Mouse (Mus musculus) embryonic facial prominence, embryonic 15.5 days (tissue): ENCODE results near the gene Trcg1. TPM values are rescaled to one million over a fixed set of nuclear protein-coding genes. Genes with fewer than 3 reads are reported as not detected.

Experiments used
- ATAC-seq: fragments of 200-750 bp; cut with Nextera tagmentation; 2 replicates; pipeline ENCODE4 v1.8.0; 2017; ENCODE audit warnings: low read depth, moderate TSS enrichment; ENCODE audit not compliant: insufficient number of reproducible peaks, low FRiP score, low TSS enrichment
- H3K27ac ChIP-seq: fragments of 300-500 bp; sonication (generic); replicated peaks from 2 replicates; pipeline ENCODE4 v1.5.1; 2015; ENCODE audit warnings: mild to moderate bottlenecking, inconsistent platforms
- H3K27me3 ChIP-seq: fragments of 300-500 bp; sonication (generic); 2 replicates; pipeline ENCODE4 v1.6.1; 2015; ENCODE audit warnings: inconsistent platforms
- H3K36me3 ChIP-seq: fragments of 300-500 bp; sonication (generic); 2 replicates; pipeline ENCODE4 v1.6.1; 2015; ENCODE audit warnings: mild to moderate bottlenecking, inconsistent platforms
- H3K4me1 ChIP-seq: fragments of 300-500 bp; sonication (generic); 2 replicates; pipeline ENCODE4 v1.6.1; 2015; ENCODE audit warnings: inconsistent platforms
- H3K4me2 ChIP-seq: fragments of 300-500 bp; sonication (generic); replicated peaks from 2 replicates; pipeline ENCODE4 v1.6.1; 2015; ENCODE audit warnings: mild to moderate bottlenecking, inconsistent platforms
- H3K4me3 ChIP-seq: fragments of 300-500 bp; sonication (generic); replicated peaks from 2 replicates; pipeline ENCODE4 v1.5.1; 2015; ENCODE audit warnings: mild to moderate bottlenecking, inconsistent platforms
- H3K9ac ChIP-seq: fragments of 300-500 bp; sonication (generic); 2 replicates; pipeline ENCODE4 v1.6.1; 2015; ENCODE audit warnings: inconsistent platforms
- H3K9me3 ChIP-seq: fragments of 300-500 bp; sonication (generic); replicated peaks from 2 replicates; pipeline ENCODE4 v1.6.1; 2016; ENCODE audit warnings: inconsistent platforms
- WGBS: fragments of 180-500 bp; shearing (Covaris S2); methylation state at CpG from one replicate; pipeline ENCODE4 v1.1.7; 2015; 5-methylcytosine and 5-hydroxymethylcytosine counted together
- polyA plus RNA-seq: library from polyadenylated mRNA; unstranded; fragments of >200 nt; fragmentation: Nextera tagmentation; extraction: Ambion mirVana; gene quantifications from 2 replicates; pipeline ENCODE4 v1.2.1, GENCODE M21; 2015

Gene Trcg1
- polyA plus RNA-seq, 1 experiment from 2014 or later = not detected

GRCm38 (mm10) chr9:57265125-57265524, 28.8 kb downstream of the Trcg1 start:
- peaks cover 16% of the 10 kb centered on the region for H3K4me1 ChIP-seq
- H3K4me2 ChIP-seq = no peak overlapping the region
- H3K36me3 ChIP-seq = no peaks in the 10 kb centered on the region
- ATAC-seq = no peak
- no peak overlapping the region for H3K4me3 ChIP-seq
- 24% methylated on average over 5 of the region's 5 CpGs for WGBS
- no peak overlapping the region for H3K9ac ChIP-seq
- peaks cover 9% of the 10 kb centered on the region; the same call in 1 of the 2 replicates for H3K27me3 ChIP-seq
- H3K9me3 ChIP-seq = no peaks in the 10 kb centered on the region
- H3K27ac ChIP-seq = no peak overlapping the region

GRCm38 (mm10) chr9:57267421-57267820, 31.1 kb downstream of the Trcg1 start:
- H3K4me3 ChIP-seq = no peak overlapping the region
- ATAC-seq = no peak
- no peak overlapping the region for H3K27ac ChIP-seq
- no peaks in the 10 kb centered on the region for H3K36me3 ChIP-seq
- 58% methylated on average over 5 of the region's 5 CpGs for WGBS
- peaks cover 9% of the 10 kb centered on the region; the same call in 1 of the 2 replicates for H3K27me3 ChIP-seq
- no peaks in the 10 kb centered on the region for H3K9me3 ChIP-seq
- H3K4me1 ChIP-seq = peaks cover 9% of the 10 kb centered on the region
- H3K9ac ChIP-seq = no peak overlapping the region
- no peak overlapping the region for H3K4me2 ChIP-seq

GRCm38 (mm10) chr9:57268078-57268477, 31.7 kb downstream of the Trcg1 start:
- H3K4me2 ChIP-seq = no peak overlapping the region
- H3K9me3 ChIP-seq = no peaks in the 10 kb centered on the region
- peaks cover 5% of the 10 kb centered on the region for H3K4me1 ChIP-seq
- no peak overlapping the region for H3K27ac ChIP-seq
- H3K36me3 ChIP-seq = no peaks in the 10 kb centered on the region
- H3K9ac ChIP-seq = no peak overlapping the region
- H3K27me3 ChIP-seq = peaks cover 9% of the 10 kb centered on the region; the same call in 1 of the 2 replicates
- ATAC-seq = no peak
- no peak overlapping the region for H3K4me3 ChIP-seq
- 27% methylated on average over 10 of the region's 10 CpGs for WGBS

- Histone ChIP-seq H3K4me3 (no peak overlapping the region), H3K9me3 (no peaks in the 10 kb centered on the region), H3K27me3 (peaks cover 9% of the 10 kb centered on the region; the same call in 1 of the 2 replicates), H3K9ac (no peak overlapping the region), H3K27ac (no peak overlapping the region), H3K4me1 (peaks cover 5% of the 10 kb centered on the region), H3K4me2 (no peak overlapping the region), H3K36me3 (no peaks in the 10 kb centered on the region)
- no peak for ATAC-seq
- WGBS = 16% methylated on average over 3 of the region's 3 CpGs
Observed at GRCm38 (mm10) chr9:57268575-57268974, 32.2 kb downstream of the Trcg1 start.

- H3K4me1 ChIP-seq = peaks cover 5% of the 10 kb centered on the region
- no peaks in the 10 kb centered on the region for H3K36me3 ChIP-seq
- ATAC-seq = no peak
- no peak overlapping the region for H3K27ac ChIP-seq
- H3K4me2 ChIP-seq = no peak overlapping the region
- 25% methylated on average over 1 of the region's 1 CpGs for WGBS
- H3K9me3 ChIP-seq = no peaks in the 10 kb centered on the region
- no peak overlapping the region for H3K4me3 ChIP-seq
- H3K27me3 ChIP-seq = peaks cover 9% of the 10 kb centered on the region; the same call in 1 of the 2 replicates
- no peak overlapping the region for H3K9ac ChIP-seq
Observed at GRCm38 (mm10) chr9:57269384-57269783, 33.0 kb downstream of the Trcg1 start.

GRCm38 (mm10) chr9:57270399-57270798, 34.0 kb downstream of the Trcg1 start:
- ATAC-seq = no peak
- Histone ChIP-seq H3K36me3 (no peaks in the 10 kb centered on the region), H3K27me3 (0 out of 2 replicates have a peak, but pooled peaks cover 4% of the 10 kb centered on the region), H3K27ac (no peak overlapping the region), H3K9ac (no peak overlapping the region), H3K4me3 (no peak overlapping the region), H3K4me2 (no peak overlapping the region), H3K4me1 (peaks cover 5% of the 10 kb centered on the region), H3K9me3 (no peaks in the 10 kb centered on the region)
- WGBS = 16% methylated on average over 8 of the region's 8 CpGs

- Histone ChIP-seq H3K9ac (no peak overlapping the region), H3K27ac (no peak overlapping the region), H3K4me2 (no peak overlapping the region), H3K9me3 (no peaks in the 10 kb centered on the region), H3K4me1 (peaks cover 5% of the 10 kb centered on the region), H3K36me3 (no peaks in the 10 kb centered on the region), H3K4me3 (no peak overlapping the region), H3K27me3 (0 out of 2 replicates have a peak, but pooled peaks cover 4% of the 10 kb centered on the region)
- WGBS = 44% methylated on average over 1 of the region's 1 CpGs
- ATAC-seq = no peak
Observed at GRCm38 (mm10) chr9:57271081-57271480, 34.7 kb downstream of the Trcg1 start.

- H3K4me3 ChIP-seq = no peak overlapping the region
- H3K4me1 ChIP-seq = peaks cover 5% of the 10 kb centered on the region
- no peaks in the 10 kb centered on the region for H3K9me3 ChIP-seq
- no peak overlapping the region for H3K4me2 ChIP-seq
- H3K27ac ChIP-seq = no peak overlapping the region
- whole genome bisulfite sequencing = 49% methylated on average over 9 of the region's 9 CpGs
- 0 out of 2 replicates have a peak, but pooled peaks cover 4% of the 10 kb centered on the region for H3K27me3 ChIP-seq
- no peaks in the 10 kb centered on the region for H3K36me3 ChIP-seq
- no peak for ATAC-seq
- no peak overlapping the region for H3K9ac ChIP-seq
Observed at GRCm38 (mm10) chr9:57271837-57272562, 35.6 kb downstream of the Trcg1 start.

GRCm38 (mm10) chr9:57272902-57273804, 36.8 kb downstream of the Trcg1 start:
- Histone ChIP-seq H3K4me3 (no peak overlapping the region), H3K9me3 (no peaks in the 10 kb centered on the region), H3K9ac (no peak overlapping the region), H3K27ac (no peak overlapping the region), H3K36me3 (no peaks in the 10 kb centered on the region), H3K4me2 (no peak overlapping the region), H3K27me3 (no peaks in the 10 kb centered on the region), H3K4me1 (peaks cover 5% of the 10 kb centered on the region)
- WGBS = 62% methylated on average over 8 of the region's 8 CpGs
- no peak for ATAC-seq

GRCm38 (mm10) chr9:57273805-57274494, 37.6 kb downstream of the Trcg1 start:
- Histone ChIP-seq H3K36me3 (no peaks in the 10 kb centered on the region), H3K9me3 (no peaks in the 10 kb centered on the region), H3K27ac (no peak overlapping the region), H3K4me2 (no peak overlapping the region), H3K4me1 (peaks cover 5% of the 10 kb centered on the region), H3K9ac (no peak overlapping the region), H3K4me3 (no peak overlapping the region), H3K27me3 (no peaks in the 10 kb centered on the region)
- ATAC-seq = no peak
- 37% methylated on average over 6 of the region's 6 CpGs for WGBS

GRCm38 (mm10) chr9:57276311-57276710, 40.0 kb downstream of the Trcg1 start:
- ATAC-seq = no peak
- H3K9ac ChIP-seq = no peak overlapping the region

More at GRCm38 (mm10) chr9:57276311-57276710, 40.0 kb downstream of the Trcg1 start:
- Histone ChIP-seq H3K4me2 (no peak overlapping the region), H3K36me3 (no peaks in the 10 kb centered on the region), H3K9me3 (no peaks in the 10 kb centered on the region), H3K4me3 (no peak overlapping the region), H3K27me3 (no peaks in the 10 kb centered on the region), H3K4me1 (peaks cover 2% of the 10 kb centered on the region), H3K27ac (no peak overlapping the region)
